Mouse (Mus musculus): Measurements from ENCODE around the gene Art4.

DNA sequence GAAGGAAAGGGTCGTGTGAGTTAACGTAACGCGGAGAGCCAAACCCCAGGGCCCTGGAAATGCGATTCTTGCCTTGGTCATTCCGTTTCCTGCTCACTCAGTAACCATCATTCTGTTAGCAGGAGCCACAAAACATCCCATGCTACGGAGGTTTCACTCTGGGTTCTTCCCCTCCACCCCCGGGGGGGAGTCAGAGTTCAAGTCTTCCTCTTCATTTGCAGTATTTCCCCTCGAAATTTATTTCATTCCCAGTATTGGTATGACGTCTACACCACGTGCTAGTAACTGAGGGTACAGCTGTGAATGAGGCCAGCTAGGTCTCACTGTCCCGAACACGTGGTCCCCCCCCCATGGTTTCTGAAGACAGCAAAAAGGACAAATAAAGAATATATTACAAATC is 47.9 kb downstream of the Art4 start:
- TF ChIP-seq CTCF (IDR thresholded peaks at IDR 0.05; ENCODE audit: low read depth) (no peak), EP300 (IDR thresholded peaks at IDR 0.05; ENCODE audit: low read depth) (no peak)
